Mouse (Mus musculus) thymus, postnatal 4 days (tissue): ENCODE measurements around the gene Txn2.

Source experiments
- DNase-seq: peaks from one replicate; pipeline ENCODE4 v3.0.0; 2021

Gene Txn2

DNA sequence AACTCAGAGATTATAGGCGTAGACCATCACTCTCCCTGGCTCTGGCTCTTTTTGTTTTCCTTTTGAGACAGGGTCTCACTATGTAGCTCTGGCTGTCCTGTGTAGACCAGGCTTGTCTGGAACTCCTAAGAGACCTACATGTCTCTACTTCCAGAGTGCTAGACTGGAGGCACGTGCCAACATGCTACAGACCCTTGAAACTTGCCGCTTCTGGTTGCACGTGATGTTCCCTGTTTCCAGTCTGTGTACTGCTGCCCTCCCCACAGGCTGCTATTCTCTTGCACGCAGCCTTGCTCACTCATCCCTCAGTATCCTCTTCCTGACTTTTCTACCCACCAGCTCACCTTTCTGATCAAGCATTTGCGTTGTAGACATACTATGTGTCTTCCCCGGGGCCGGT, 22.7 kb downstream of the Txn2 start:
- no peak for DNase-seq

DNA sequence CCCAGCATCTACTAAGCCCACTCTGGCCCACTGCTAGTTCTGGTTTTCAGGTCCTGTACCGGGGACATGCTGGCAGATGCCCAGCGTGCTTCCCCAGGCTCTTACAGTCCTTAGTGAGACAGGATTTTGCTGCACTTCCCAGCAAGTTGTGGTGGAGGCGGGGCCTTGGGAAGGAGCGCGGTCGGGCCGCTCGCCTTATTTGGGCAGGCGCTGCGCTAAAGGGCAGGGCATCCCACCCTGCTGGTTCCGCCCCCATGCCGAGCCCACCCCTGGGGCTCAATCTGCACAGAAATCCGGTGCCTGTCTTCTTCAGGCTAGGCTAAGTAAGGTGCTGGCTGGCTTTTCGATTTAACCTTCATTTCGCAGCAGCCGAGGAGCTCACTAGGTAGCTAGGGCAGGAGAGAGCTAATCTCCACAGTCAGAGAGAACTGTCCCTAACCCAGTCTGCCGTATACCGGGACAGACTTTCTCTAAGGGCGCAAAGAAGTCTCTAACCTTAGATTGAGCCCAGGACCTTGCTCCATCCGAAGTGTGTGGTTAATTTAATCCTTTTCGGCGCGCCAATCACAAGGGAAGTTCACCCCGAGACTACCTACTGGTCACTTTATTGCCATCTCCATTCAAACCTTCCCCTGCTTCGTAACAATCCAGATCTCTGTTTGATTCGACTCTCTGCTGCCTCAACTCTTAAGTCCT, 23.4 kb downstream of the Txn2 start:
- peak; percentile 78 for DNase-seq

DNA sequence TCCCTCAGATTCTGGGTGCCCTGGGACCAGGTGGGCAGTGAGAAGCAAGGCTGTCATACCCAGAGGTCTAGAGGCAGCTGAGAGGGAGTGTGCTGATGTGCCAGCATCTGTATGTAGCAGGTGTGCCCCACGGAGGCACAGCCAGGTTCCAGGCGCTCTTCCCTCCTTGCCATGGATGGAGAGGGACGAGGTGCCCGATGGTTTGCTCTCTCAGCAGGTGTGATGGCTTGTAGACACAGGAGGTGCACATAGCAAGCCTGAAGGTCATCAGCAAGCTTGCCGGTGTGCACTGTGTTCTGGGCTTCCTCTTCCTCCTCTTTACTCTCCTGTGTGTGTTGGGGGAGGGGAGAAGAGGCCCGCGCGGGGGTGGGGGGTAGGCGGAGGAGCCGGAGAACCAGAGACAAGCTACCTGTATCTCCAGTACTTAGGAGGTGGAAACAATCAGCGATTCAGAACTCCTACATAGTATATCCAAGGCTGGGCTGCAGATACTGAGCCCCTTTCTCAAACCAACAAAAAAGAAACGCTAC, 24.4 kb downstream of the Txn2 start:
- DNase-seq = peak; percentile 75

DNA sequence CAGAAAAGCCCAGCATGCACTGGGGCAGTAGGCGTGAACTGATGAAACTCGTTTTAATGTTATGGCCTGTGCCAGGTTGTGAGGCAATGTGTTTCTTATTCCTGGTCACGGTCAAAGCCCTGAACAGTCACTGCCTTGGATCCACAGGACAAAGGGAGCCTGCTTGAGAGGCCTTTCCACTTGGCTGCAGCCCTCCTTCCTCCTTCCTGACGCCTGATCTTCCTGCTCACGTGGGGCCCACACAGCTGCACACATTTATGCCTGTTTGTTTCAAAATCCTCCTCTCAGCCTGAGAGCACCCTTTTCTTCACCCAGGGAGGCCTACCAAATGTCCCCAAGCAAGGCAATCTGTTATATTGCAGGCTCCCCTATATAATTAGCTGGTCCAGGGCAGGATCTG, 25.6 kb downstream of the Txn2 start:
- DNase-seq = no peak

DNA sequence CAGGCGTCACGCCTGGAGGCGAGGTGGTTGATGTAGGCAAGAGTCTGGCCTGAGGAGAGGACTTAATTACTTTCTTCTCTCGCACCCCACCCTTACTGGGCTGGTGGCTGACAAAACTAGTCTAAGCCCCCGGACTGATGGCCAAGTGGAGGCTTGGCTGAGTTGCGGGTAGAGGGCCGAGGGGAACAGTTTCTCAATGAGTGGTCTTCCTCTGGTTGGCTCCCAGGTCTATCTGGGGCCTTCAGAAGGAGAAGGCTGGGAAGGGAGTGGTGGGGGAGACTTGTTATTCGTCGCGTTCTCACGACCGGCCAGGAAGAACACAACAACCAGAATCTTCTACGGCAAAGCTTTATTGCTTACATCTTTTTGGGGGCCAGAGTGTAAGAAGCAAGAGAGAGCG, 33.9 kb downstream of the Txn2 start:
- DNase-seq = no peak

DNA sequence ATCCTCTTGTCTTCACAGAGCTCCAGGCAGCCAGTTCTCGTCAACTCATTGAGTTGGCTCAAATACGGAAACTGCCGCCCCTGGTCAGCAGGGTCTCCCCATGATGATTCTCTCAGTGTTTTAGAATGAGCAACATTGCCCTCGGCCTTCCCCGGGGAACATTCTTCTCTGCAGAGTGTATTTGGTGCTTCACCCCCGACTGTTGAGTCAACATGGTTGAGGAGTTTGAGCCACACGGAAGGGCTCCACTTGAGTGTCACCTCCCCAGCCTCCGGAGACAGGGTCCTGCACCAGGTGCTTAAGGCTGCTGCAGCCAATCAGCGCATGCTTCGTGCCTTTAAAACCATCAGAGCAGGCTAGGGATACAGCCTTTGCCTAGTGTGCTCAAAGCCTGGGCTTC, 35.5 kb downstream of the Txn2 start:
- DNase-seq = no peak

DNA sequence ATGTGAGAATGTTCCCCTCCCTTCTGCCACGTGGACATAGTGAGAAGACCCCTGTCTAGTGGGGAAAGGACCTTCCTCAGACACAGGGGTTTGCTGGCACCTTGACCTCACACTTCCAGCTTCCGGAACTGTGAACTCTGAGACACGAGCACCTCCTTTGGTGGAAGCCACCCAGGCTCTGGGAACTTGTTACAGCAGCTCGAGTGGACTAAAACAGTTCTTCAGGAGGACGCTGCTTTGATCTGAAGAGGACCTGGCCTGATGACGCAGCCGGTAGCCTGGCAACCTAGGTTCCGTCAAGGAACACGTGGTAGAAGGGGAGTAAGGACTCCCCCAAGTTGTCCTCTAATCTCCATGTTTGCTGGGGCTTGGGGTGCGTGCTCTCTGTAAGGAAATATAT, 36.4 kb downstream of the Txn2 start:
- DNase-seq = no peak

DNA sequence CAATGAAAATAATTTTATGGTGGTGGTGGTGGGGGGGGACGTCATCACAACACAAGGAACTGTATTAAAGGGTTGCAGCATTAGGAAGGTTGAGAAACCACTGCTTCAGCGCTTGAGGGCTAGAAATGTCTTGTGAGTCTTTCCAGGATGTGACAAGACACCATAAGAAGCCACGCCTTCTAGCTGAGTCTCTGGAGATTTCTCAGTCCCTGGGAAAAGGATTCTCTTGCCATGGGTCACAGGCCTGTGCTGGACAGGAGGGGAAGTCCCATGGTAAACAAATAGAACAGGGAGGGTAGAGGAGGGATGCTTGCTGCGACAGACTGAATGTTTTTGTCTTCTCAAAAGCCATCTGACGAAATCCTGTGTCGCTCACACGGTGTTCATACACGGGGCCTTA, 37.0 kb downstream of the Txn2 start:
- no peak for DNase-seq

DNA sequence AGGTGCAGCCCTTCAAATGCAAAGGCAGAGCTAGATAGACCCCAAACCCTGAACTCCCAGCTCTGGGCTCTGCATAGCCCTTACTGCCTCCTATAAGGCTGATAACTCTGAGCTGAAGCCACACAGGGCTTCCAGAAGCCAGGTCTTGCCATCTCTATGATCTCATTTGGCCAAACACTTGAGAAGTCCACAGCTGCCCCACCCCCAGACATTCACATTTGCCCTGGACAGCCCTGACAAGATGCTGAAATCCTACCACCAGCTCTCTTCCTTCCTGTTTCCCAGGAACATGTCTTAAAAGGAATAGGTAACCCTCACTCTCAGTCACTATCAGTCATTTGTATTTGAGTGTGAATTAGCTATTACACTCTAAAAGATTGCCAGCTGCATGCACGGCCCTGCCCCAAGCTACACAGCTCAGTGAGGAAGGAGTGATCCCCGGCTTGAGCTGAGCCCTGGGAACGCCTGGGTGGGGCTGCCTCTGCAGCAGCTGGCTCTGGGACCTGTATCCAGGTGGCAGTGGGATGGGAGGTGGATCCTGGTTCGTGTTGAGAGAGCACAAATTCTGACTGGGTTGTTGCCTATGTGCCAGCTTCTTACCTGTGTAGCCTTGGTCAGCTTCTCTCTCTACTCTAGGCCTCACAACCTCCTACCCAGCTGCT, 38.9 kb downstream of the Txn2 start:
- DNase-seq = no peak

DNA sequence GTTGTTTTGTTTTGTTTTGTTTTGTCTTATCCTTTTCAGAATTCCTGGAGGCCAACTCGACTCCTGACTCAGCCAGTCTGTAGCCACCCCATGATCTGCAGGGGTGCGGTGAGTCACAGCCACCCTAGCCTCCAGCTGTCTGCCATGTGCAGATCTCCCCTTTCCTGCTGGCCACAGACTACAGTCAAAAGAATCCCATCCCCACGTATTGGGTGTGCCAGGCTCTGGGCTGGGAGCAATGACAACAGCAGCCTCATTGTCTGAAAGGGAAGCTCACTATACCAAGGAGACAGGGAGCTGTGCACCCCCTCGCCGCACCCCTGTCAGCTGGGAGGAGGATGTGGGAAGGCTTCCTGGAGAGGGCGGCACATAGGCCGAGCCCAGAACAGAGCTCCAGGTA, 40.5 kb downstream of the Txn2 start:
- no peak for DNase-seq

DNA sequence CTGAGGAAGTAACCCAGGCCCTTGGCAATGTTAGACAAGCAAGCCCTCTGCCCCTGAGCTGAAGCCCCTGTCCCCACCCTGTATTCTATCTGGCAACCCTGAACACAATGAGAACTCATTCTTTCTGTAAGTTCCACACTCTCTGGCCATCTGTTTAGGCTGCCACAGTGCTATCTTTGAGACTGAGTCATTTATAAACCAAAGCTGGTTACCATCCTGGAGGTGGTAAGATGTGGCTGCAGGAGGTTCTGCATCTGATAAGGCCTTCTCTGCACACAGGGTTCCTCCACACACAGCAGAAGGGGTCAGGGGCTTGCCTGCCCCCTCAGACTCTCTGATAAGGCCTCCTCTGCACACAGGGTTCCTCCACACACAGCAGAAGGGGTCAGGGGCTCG, 41.7 kb downstream of the Txn2 start:
- DNase-seq = no peak

DNA sequence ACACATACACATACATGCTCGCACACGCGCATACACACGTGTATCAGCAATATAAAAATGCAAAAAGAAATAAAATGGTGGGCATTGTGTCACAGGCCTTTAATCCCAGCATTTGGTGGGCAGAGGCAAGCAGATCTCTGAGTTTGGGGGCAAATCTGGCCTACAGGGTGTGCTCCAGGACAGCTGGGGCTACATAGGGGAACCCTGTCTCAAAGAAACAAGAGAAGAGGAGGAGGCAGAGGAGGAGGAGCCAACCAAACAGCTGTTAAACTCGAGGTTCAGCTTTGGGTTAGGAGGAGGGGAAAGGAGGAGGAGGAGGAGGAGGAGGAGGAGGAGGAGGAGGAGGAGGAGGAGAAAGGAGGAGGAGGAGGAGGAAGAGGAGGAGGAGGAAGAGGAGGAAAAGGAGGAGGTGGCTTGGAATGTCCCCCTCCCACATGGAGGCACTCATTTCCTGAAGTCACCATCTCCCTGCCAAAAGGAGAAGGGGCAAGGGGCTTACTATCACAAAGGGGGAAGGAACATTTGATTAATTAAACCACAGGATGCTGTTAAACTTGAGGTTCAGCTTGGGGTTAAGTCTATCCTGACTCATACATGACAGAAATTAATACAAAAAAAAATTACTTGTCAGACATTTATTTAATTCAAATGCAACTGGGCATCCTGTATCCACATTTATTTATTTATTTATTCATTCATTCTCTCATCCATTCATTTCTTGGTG, 42.3 kb downstream of the Txn2 start:
- DNase-seq = no peak

DNA sequence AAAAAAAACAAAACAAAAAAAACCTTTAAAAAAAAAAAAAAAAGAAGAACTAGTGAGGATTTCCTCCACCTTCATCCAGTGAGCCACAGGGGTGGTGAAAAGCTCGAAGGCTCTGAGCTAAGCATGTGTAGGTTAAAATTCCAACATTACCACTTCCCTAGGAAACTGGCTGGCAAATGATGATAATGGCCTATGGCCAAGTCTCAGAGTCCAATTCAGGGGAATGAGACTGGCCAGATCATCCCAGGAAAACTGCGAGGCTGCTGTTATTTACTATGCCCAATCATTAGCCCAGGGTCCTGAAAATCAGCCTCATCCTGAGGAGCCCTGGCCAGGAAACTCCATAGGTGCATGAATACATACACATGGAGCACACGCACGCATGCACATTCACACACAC, 42.9 kb downstream of the Txn2 start:
- DNase-seq = no peak

DNA sequence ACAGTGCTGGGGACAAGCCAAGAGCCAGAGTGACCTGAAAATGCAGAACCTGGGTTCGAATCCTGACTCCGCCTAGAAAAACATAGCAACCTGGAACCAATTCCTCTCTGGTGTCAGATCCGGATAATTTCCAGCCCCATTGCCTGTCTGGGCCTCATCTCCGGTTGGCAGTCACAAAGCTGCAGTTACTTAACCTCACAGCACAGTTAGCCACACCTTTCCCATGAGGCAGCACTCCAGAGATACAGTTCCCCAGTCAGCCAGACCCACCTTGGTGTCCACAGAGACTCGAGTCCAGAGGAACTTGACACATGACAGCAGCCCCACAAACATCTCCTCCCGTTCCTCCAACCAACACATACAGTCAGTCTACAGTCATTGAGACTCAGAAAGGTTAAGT, 43.6 kb downstream of the Txn2 start:
- DNase-seq = no peak

DNA sequence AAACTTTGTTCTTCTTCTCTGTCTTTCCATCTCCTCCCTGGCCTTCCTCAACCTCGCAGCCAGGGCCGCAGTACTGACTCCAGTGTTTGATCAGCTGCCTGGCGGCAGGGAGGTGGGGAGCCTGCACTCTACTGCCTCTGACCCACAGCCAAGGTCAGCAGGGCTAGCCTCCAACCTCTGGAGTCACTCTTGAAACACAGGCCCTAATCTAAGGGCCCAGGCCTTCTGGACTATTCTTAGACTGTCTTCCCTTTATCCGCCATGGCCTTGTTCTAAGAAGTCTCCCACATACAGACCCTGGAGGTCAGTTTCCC, 45.2 kb downstream of the Txn2 start:
- no peak for DNase-seq

DNA sequence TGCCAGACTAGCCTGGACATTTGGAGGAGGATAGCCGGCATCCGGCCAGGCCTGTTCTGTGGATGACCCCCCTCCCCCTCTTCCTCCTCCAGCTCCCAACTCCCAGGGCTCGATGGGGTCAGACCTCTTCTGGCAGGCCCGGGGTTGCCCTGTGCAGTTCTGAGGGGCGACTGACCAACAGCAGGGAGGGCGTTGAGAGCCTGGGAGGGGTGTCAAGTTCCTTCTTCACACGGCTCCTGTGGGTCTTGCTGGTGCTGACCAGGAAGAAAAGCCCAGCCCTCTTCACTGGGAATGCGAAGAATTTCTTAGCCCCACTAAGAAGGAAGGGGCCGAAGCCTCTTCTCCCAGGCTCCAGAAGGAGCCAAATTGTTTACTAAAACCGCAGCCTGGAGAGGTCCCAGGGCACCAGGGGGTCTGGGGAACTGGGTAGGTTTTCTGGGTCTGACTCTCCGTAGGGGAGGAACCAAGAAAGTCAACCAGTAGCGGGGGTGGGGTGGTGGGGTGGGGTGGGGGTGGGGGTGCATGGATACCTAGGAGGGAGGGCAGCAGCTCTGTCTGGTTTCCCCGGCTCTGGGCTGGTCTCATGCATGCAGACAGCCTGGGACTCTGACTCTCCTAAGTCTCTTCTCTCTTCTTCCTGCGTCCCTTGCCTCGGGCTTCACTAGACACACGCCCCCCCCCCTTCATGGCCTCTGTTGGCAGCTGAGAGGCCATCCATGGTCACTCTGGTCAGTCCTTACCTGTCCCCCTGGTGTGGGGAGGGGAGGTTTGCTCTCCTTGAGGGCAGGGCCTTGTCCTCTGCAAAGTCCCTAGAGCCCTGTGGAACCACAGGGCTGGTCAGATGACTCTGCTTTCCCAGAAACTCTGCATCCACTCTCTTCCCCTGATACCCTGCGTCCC, 45.8 kb downstream of the Txn2 start:
- no peak for DNase-seq

DNA sequence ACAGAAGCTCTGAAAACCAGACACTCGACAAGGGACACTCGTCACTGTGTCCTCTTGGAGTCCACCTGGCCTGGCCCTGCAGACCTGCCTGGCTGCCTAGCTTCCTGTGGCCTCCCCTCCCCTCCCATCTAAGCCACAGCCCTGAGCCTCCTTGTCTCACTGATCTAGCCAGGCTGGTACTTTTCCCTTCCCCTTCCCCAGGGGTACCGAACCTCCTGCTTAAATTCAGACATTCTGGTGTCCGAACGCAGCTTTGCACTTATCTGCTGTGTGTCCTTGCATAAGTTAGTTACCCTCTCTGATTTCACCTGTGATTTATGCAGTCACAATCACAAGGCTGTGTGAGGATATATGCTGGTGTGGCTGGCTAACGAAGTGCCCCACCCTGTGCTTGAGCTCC, 46.5 kb downstream of the Txn2 start:
- DNase-seq = no peak

DNA sequence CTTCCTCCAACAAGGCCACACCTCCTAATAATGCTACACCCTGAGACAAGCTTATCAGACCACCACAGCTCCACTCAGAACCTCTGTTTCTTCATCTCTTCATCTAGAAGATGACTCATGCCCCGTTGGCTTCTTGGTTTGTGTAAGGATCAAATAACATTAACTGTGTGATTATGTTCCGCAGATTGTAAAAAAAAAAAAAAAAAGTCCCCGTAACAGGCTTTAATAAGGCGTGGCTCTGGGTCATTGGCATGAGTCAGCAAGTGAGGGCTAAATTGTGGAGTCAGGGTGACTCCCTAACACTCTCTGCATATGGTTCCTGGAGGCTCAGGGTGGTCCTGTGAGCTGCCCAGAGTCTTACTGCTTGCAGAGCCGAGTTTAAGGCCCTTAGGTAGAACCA, 47.1 kb downstream of the Txn2 start:
- no peak for DNase-seq

DNA sequence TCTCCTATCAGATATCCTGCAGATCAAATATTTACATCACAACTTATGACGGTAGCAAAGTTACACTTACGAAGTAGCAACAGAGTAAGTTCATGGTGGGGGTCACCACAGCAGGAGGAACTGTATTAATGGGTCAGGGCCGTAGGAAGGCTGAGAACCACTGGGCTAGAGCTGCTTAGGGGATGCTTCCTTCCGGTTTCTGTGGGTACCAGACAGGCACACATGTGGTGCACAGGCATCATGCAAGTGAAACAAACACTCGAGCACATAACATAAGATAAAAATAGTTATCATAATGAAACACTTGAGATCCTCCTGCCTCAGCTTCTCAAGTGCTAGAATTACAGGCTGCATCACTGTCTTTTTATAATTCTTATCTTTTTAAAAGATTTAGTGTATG, 48.1 kb downstream of the Txn2 start:
- DNase-seq = no peak

DNA sequence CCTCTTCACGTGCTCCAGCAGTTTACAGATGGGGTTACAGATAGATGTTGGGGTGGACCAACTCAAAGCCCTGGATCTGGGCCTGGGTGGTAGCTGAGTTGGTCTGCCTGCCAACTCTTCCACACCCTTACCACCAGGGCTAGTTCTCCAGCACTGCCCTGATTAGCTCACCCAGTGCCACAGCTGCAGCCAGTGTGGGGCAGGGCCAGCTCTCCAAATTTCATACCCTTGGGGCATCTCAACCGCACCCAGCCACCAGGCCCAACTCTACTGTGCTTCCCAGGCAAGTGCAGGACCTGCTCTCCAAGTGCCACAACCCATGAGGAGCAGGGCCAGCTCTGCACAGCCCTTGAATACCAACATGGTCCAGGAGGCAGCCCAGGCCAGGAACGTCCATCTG, 49.0 kb downstream of the Txn2 start:
- no peak for DNase-seq

DNA sequence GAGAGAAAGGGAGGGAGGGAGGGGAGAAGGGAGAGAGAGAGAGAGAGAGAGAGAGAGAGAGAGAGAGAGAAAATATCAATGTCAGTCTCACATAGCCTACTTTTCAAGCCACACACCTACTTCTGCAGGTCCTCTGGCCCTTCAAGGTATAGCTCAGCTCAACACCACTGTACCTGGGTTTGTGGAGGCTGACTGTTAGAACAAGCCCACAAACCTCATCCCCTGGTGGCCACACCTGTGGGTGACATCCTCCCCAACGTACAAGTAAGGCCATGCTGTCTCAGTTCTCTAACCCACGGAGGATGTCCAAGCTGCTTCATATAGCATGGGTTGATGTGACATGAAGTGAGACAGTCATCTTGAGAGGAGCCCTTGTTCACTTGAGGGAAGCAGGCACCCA, 51.6 kb downstream of the Txn2 start:
- peak; percentile 65 for DNase-seq

DNA sequence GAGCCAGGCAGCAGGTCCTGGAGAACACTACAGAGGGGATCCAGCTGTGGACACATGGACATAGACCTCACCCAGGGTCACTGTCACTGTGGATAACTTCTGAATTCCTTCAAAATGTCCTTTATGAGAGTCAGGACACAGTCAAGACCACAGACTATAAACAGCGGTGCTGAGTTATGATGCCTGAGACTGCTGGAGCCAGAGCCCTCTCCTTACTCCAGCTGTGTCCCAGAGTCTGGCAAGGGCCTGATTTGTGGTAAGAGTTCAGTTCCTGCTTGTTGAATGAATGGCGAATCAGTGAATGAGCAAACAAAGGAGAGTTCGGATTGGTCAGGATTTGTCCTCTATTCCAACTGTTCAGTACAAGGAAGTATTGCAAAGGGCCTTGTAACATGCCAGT, 52.1 kb downstream of the Txn2 start:
- DNase-seq = no peak

DNA sequence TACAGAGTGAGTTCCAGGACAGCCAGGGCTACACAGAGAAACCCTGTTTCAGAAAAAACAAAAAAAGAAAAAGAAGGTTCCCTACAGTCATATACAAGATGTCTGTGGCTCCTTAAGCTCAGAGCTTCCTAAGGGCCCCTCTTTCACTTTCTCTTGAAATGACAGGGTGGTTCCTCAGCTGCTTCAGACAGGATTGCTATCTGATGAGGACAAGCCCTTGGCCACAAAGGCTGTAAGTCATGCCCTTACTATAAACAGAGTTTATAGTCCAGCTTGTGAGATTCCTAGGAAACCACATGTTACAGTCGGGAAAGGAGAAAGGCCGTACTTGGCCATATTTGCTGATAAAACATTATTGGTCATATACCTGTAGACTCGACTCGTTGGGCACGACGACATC, 52.9 kb downstream of the Txn2 start:
- DNase-seq = no peak
